Mouse (Mus musculus) heart, embryonic 12.5 days (tissue): ENCODE measurements around the gene 1700025G04Rik. TPM values are rescaled to one million over a fixed set of nuclear protein-coding genes. Genes with fewer than 3 reads are reported as not detected.
"Not testable (repeated sequence)": the region's sequence is repeated elsewhere in the genome, so short reads cannot be mapped to it uniquely, and the experiment has no call there.

Experiments used
- ATAC-seq: fragments of 200-750 bp; cut with Nextera tagmentation; 2 replicates; pipeline ENCODE4 v1.8.0; 2017; ENCODE audit warnings: moderate TSS enrichment, moderate library complexity; ENCODE audit not compliant: insufficient number of reproducible peaks, low FRiP score
- H3K27ac ChIP-seq: fragments of 300-500 bp; sonication (generic); 2 replicates; pipeline ENCODE4 v1.5.1; 2016; ENCODE audit warnings: mild to moderate bottlenecking, moderate library complexity; ENCODE audit not compliant: poor library complexity, severe bottlenecking
- H3K27me3 ChIP-seq: fragments of 300-500 bp; sonication (generic); replicated peaks from 2 replicates; pipeline ENCODE4 v1.6.1; 2016; ENCODE audit warnings: mild to moderate bottlenecking, moderate library complexity
- H3K36me3 ChIP-seq: fragments of 300-500 bp; sonication (generic); 2 replicates; pipeline ENCODE4 v1.6.1; 2016; ENCODE audit warnings: mild to moderate bottlenecking, moderate library complexity
- H3K4me1 ChIP-seq: fragments of 300-500 bp; sonication (generic); replicated peaks from 2 replicates; pipeline ENCODE4 v1.6.1; 2016; ENCODE audit warnings: mild to moderate bottlenecking
- H3K4me2 ChIP-seq: fragments of 300-500 bp; sonication (generic); 2 replicates; pipeline ENCODE4 v1.6.1; 2016; ENCODE audit warnings: mild to moderate bottlenecking, moderate library complexity
- H3K4me3 ChIP-seq: fragments of 300-500 bp; sonication (generic); 2 replicates; pipeline ENCODE4 v1.5.1; 2016; ENCODE audit warnings: mild to moderate bottlenecking
- H3K9ac ChIP-seq: fragments of 300-500 bp; sonication (generic); 2 replicates; pipeline ENCODE4 v1.6.1; 2016; ENCODE audit warnings: mild to moderate bottlenecking, moderate library complexity
- H3K9me3 ChIP-seq: fragments of 300-500 bp; sonication (generic); replicated peaks from 2 replicates; pipeline ENCODE4 v1.6.1; 2016; ENCODE audit warnings: mild to moderate bottlenecking, moderate library complexity
- WGBS: fragments of 180-500 bp; shearing (Covaris S2); methylation state at CpG from one replicate; pipeline ENCODE4 v1.1.7; 2016; 5-methylcytosine and 5-hydroxymethylcytosine counted together
- polyA plus RNA-seq: library from polyadenylated mRNA; unstranded; fragments of >200 nt; fragmentation: Nextera tagmentation; extraction: Ambion mirVana; gene quantifications from 2 replicates; pipeline ENCODE4 v1.2.1, GENCODE M21; 2016

1700025G04Rik gene
- polyA plus RNA-seq, 1 experiment from 2014 or later = 28.4 TPM

- Histone ChIP-seq H3K27ac (no peak overlapping the region), H3K9ac (no peak overlapping the region), H3K27me3 (no peaks in the 10 kb centered on the region), H3K4me1 (no peaks in the 10 kb centered on the region), H3K9me3 (peaks cover 5% of the 10 kb centered on the region), H3K4me3 (no peak overlapping the region), H3K36me3 (no peaks in the 10 kb centered on the region), H3K4me2 (no peak overlapping the region)
- WGBS = 78% methylated on average over 20 of the region's 20 CpGs
- ATAC-seq = no peak
These were observed 238.7 kb downstream of the 1700025G04Rik start for GRCm38 (mm10) chr1:151851051-151851848.

DNA sequence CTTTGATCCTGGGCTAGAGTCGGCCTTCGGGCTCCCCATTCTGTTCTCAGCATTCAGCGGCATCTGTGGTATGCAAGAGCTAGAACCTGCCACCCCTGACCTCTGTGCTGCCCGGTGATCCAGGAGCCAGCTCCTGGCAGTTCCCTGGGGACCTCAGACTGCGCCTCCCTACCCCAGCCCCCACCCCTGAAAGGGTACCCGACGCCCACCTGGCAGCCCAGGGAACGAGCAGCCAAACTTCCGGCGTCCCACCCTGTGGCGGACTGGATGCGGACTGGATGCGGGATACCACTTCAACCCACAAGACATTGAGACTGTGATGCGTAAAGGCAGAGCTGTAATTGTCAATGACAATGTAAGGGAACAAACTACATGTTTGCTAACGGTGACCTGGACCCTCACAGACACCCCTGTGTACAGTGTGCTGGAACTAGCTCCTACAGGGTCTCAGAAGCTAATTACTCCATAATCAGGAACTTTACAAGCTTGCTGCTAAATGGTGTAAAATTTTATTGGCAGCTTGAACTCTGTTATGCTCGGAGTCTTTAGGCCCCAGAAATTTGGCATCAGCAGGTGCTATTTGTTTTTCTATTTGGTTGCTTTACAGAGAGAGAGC lies 239.8 kb downstream of the 1700025G04Rik start:
- Histone ChIP-seq H3K9me3 (peaks cover 5% of the 10 kb centered on the region), H3K4me2 (no peak overlapping the region), H3K36me3 (no peaks in the 10 kb centered on the region), H3K27ac (no peak overlapping the region), H3K9ac (no peak overlapping the region), H3K4me3 (no peak overlapping the region), H3K27me3 (no peaks in the 10 kb centered on the region), H3K4me1 (no peaks in the 10 kb centered on the region)
- WGBS = 77% methylated on average over 16 of the region's 16 CpGs
- no peak for ATAC-seq

GRCm38 (mm10) chr1:151848286-151848685 lies 241.6 kb downstream of the 1700025G04Rik start:
- Histone ChIP-seq H3K9ac (no peak overlapping the region), H3K9me3 (peaks cover 5% of the 10 kb centered on the region), H3K4me2 (no peak overlapping the region), H3K4me1 (no peaks in the 10 kb centered on the region), H3K27me3 (no peaks in the 10 kb centered on the region), H3K36me3 (no peaks in the 10 kb centered on the region), H3K4me3 (no peak overlapping the region), H3K27ac (no peak overlapping the region)
- ATAC-seq = no peak
- 83% methylated on average over 2 of the region's 2 CpGs for WGBS

GRCm38 (mm10) chr1:151845926-151846782 lies 243.8 kb downstream of the 1700025G04Rik start:
- ATAC-seq = no peak
- Histone ChIP-seq H3K4me2 (no peak overlapping the region), H3K27me3 (no peaks in the 10 kb centered on the region), H3K4me3 (no peak overlapping the region), H3K4me1 (no peaks in the 10 kb centered on the region), H3K27ac (no peak overlapping the region), H3K9ac (no peak overlapping the region), H3K9me3 (peaks cover 5% of the 10 kb centered on the region), H3K36me3 (no peaks in the 10 kb centered on the region)
- WGBS = 58% methylated on average over 19 of the region's 19 CpGs

GRCm38 (mm10) chr1:151845252-151845832 lies 244.6 kb downstream of the 1700025G04Rik start:
- no peaks in the 10 kb centered on the region for H3K27me3 ChIP-seq
- 79% methylated on average over 17 of the region's 17 CpGs for whole genome bisulfite sequencing
- H3K27ac ChIP-seq = no peak overlapping the region
- no peak for ATAC-seq
- no peak overlapping the region for H3K9ac ChIP-seq
- no peak overlapping the region for H3K4me2 ChIP-seq
- peaks cover 5% of the 10 kb centered on the region for H3K9me3 ChIP-seq
- no peak overlapping the region for H3K4me3 ChIP-seq
- no peaks in the 10 kb centered on the region for H3K4me1 ChIP-seq
- H3K36me3 ChIP-seq = no peaks in the 10 kb centered on the region

DNA sequence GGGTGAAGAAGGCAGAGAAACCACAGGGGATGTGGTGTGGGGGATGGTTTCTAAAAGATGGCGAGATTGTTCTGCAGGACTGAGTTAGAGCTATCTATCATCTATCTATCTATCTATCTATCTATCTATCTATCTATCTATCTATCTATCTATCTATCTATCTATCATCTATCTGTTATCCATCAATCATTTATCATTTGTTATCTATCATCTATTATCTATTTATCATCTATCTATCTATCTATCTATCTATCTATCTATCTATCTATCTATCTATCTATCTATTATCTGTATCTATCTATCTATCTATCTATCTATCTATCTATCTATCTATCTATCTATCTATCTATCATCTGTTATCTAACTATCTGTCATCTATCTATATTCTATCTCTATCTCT lies 249.6 kb downstream of the 1700025G04Rik start:
- H3K36me3 ChIP-seq, ATAC-seq, H3K4me3 ChIP-seq, H3K9ac ChIP-seq, H3K27me3 ChIP-seq, H3K4me2 ChIP-seq, H3K27ac ChIP-seq, H3K4me1 ChIP-seq, H3K9me3 ChIP-seq: not testable (repeated sequence)
- 91% methylated on average over 1 of the region's 1 CpGs for WGBS

DNA sequence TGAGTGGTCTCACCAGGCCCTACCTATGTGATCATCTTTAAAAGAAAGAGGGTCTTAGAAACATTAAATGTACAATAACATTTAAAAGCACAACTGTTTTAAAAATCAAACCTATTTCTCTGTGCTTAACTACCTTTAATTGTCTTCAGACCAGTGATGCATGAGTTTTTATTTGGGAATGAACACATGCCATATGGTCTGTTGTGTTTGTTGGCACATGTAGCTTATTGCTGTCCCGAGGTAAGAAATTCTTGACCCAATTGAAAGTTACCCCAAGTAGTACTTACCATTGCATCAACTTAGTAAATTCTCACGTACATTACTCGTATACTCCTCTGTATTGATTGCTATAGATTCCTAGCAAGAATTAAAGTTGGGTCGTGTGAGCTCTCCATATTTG lies 254.7 kb downstream of the 1700025G04Rik start:
- Histone ChIP-seq H3K27ac (no peak overlapping the region), H3K9ac (no peak overlapping the region), H3K4me1 (no peaks in the 10 kb centered on the region), H3K4me2 (no peak overlapping the region), H3K27me3 (no peaks in the 10 kb centered on the region), H3K9me3 (peaks cover 6% of the 10 kb centered on the region), H3K36me3 (no peaks in the 10 kb centered on the region), H3K4me3 (no peak overlapping the region)
- 79% methylated on average over 4 of the region's 4 CpGs for WGBS
- ATAC-seq = no peak

- Histone ChIP-seq H3K4me1 (no peaks in the 10 kb centered on the region), H3K27me3 (no peaks in the 10 kb centered on the region), H3K36me3 (no peaks in the 10 kb centered on the region), H3K9ac (no peak overlapping the region), H3K9me3 (peaks cover 6% of the 10 kb centered on the region), H3K4me3 (no peak overlapping the region), H3K4me2 (no peak overlapping the region), H3K27ac (no peak overlapping the region)
- 78% methylated on average over 3 of the region's 3 CpGs for WGBS
- ATAC-seq = no peak
These were observed 258.1 kb downstream of the 1700025G04Rik start for GRCm38 (mm10) chr1:151831791-151832190.

- H3K4me3 ChIP-seq = no peak overlapping the region
- H3K4me1 ChIP-seq = no peaks in the 10 kb centered on the region
- WGBS = 76% methylated on average over 7 of the region's 7 CpGs
- no peak overlapping the region for H3K9ac ChIP-seq
- H3K9me3 ChIP-seq = no peaks in the 10 kb centered on the region
- H3K27me3 ChIP-seq = no peaks in the 10 kb centered on the region
- H3K27ac ChIP-seq = no peak overlapping the region
- ATAC-seq = no peak
- H3K36me3 ChIP-seq = 0 out of 2 replicates have a peak, but pooled peaks cover 6% of the 10 kb centered on the region
- H3K4me2 ChIP-seq = no peak overlapping the region
These were observed 264.9 kb downstream of the 1700025G04Rik start for GRCm38 (mm10) chr1:151825065-151825464.

DNA sequence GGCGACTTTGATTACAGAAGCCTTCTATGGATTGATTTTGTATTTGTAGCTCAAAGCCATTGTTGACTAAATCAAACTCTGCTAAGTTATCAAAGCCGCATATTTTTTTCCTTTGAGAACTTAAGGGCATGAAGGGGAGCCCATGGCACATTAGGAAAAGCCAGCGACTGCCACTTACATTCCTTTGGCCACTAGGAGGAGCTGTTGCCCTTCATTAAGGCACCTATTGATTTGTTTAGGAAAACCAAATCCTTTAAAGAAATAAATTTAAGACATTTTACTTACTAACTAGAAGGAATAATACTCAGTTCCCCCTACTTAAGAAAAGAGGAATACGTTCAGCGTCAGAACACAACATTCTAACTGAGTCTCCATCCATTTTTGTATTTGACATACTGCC lies 269.5 kb downstream of the 1700025G04Rik start:
- Histone ChIP-seq H3K36me3 (peaks cover 36% of the 10 kb centered on the region), H3K9ac (no peak overlapping the region), H3K27me3 (no peaks in the 10 kb centered on the region), H3K4me3 (no peak overlapping the region), H3K9me3 (no peaks in the 10 kb centered on the region), H3K4me2 (no peak overlapping the region), H3K27ac (no peak overlapping the region), H3K4me1 (no peaks in the 10 kb centered on the region)
- 26% methylated on average over 5 of the region's 5 CpGs for whole genome bisulfite sequencing
- no peak for ATAC-seq

DNA sequence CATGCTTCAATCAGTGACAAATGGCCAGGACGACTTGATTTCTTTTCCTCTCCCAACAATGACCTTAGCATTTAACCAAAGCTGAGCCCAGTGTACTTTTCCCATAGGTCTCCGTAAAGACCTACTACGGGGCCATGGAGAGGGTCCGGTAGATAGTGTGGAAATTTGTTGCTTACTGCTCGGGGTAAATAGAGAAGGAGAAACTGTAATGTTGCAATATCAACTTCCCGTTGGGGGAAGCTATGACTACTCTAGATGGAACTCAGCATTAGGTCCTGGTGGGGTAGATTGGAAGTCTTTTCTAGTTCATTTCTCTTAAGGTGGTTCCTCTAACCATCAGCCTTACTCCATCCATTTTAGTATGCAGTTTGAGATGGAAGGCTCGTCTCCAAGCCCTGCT lies 270.7 kb downstream of the 1700025G04Rik start:
- no peaks in the 10 kb centered on the region for H3K9me3 ChIP-seq
- no peak for ATAC-seq
- H3K4me2 ChIP-seq = no peak overlapping the region
- H3K9ac ChIP-seq = no peak overlapping the region
- no peaks in the 10 kb centered on the region for H3K27me3 ChIP-seq
- whole genome bisulfite sequencing = 86% methylated on average over 7 of the region's 7 CpGs
- no peak overlapping the region for H3K27ac ChIP-seq
- peaks cover 43% of the 10 kb centered on the region for H3K36me3 ChIP-seq
- H3K4me1 ChIP-seq = no peaks in the 10 kb centered on the region
- no peak overlapping the region for H3K4me3 ChIP-seq
